Mouse (Mus musculus) common myeloid progenitor, adult 5-6 weeks (primary cell): Measurements from ENCODE around the gene Ptprk. TPM values are rescaled to one million over a fixed set of nuclear protein-coding genes. Genes with fewer than 3 reads are reported as not detected.

Experiments used
- ATAC-seq: replicated peaks from 2 replicates; pipeline ENCODE4 v1.8.0; 2016; ENCODE audit warnings: low read depth, mild to moderate bottlenecking, moderate TSS enrichment, inconsistent platforms; ENCODE audit not compliant: poor library complexity, severe bottlenecking
- total RNA-seq: library from RNA; stranded (forward); fragments of 200-1000, 187-1606 nt; gene quantifications from 2 replicates; pipeline ENCODE4 v1.2.3, GENCODE M21; 2017

Gene Ptprk
- total RNA-seq, 1 experiment from 2014 or later, result 0.73 TPM

DNA sequence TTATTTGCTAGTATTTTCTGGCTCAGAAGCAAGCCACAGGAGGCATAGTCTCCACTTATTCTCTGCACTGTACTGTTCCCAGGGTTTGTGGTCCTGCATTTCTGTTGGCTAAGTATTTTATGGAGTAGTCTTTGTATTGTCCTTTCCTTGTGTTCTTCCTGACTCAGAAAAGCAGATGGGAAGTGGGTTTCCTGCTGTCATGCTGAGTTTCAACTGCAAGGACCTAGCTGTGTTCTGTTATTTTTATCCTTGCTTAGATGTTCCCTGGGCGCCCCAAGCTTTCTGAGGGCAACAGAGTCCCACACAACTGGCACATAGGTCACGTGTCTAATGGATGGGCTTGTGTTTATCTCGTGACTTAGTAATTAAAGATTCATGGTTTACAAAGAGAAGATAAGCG, 104.3 kb downstream of the Ptprk start:
- ATAC-seq, result no peak

DNA sequence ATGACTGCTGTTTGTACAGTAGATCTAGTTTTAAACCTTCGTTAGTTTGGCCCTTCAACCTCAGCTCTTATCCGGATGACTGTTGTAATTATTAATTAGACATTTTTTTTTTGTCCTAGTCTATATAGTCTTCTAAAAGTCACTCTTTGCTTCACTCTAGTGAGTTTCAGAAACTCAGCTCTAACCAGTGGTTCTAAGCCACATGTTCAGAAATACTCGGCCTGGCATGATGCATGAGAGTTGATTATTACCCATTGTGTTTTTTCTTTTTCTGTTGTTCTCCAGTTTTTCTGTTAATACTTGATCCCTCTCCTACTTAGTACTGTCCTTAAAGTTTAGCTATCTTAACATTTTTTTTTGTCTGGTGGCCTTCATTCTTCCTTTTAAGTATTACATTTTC, 107.5 kb downstream of the Ptprk start:
- ATAC-seq, result no peak

DNA sequence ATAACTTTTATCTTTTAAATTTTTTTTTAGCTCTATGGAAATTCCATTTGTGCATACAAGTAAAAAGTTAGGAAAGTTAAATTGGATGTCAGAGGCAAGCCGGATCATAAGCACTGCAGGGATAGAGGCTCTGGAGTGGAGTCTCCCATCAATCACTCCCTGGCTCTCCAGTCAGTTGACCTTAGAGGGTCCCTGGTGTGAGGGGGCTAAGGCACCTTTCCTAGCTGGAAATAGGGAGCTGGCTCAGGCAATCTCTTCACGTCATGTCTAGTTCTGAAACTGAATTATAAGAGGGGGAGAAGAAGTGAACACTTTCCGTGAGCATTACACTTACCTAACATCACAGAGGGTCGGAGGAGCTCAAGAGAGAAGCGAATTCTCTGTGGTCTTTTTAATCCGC, 110.1 kb downstream of the Ptprk start:
- ATAC-seq, result no peak

DNA sequence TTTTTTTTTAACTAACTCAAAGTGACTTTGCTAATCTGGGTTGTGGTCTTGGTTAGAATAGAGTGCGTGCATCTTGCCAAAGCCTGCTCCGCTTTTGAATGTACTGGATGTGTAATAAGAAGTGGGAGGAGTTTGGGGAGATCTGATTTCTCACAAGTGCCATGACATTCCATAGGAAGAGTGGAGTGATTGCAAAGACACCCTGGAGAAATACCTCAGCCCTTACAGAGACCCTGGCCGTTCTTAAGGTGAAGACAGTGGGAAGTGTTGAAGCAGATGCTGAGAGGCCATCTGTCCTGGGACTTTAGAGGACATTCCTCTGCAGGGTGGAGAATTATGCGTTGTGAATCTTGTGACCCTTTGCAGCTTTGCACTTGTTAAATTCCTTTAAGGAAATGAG, 110.7 kb downstream of the Ptprk start:
- no peak for ATAC-seq

DNA sequence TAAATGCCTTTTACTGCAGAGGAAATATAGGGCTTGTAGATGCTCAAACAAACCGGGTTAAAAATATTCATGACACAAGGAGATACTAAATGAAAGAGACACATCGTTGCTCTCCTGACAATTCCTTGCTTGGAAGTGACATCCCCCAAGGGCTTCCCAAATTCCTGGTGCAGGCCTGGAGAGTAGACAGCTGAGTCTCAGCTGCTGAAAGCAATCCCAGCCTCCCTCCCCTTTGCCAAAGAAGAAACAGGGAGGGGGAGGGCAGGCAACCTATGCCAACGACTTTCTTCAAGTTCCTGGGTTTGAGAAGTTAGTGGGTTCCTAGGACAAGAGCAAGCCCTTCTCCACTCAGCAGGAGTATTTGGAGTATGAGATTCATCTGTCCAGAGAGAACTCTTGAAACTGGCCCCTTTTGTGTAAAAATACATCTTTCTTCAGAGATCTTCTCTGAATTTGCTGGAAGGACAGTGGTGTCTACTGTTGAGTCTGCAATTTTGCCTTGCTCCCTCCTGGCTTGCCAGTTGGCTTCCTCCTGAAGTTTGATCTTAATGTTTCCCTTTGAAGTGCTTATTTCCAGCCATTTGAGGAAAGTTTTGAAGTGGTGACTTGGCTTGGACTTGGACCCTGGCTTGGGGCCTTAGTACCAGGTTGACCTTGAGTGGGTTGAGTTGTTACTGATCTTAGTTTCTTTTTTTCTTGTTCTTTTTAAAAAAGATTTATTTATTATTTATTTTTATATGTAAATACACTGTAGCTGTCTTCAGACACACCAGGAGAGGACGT, 111.6 kb downstream of the Ptprk start:
- no peak for ATAC-seq

DNA sequence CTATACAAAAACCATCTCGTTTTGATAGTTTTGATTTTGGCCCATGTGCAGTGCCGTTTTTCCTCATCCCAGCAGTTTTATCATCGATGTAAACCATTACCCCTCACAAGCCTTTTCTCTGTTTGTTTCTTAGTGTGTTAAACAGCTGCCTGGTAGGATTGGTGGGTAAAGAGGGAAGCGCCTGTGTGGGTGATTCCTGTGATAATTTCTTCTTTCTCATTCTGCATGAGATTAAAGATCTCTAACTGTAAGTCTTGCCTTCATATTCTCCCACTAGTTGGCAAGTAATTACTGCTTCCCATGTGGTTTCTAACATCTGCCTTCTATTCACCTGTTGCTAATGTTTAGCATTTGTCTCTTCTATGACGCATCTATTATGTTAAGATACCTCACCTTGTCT, 116.8 kb downstream of the Ptprk start:
- ATAC-seq, result no peak

DNA sequence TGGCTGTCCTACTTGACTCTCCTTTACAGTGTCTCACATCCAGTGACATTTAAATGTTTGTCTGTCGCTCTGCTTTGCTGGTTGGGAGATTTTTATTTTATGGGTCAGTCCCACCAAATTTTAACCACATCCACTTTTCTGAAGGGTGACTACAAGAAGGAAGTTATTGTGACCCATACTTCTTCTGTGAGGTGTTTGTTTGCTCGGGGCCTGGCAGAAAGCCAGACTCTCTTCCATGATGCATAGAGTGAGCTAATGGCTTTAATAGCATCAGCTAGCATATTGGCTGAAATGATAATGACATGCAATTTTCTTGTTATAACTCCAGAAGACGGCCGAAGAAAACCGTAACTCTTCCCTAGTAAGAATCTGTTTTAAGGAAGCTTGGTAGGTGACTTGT, 119.0 kb downstream of the Ptprk start:
- 0 out of 2 replicates have a peak, but pooled peaks have one; percentile 8 for ATAC-seq

DNA sequence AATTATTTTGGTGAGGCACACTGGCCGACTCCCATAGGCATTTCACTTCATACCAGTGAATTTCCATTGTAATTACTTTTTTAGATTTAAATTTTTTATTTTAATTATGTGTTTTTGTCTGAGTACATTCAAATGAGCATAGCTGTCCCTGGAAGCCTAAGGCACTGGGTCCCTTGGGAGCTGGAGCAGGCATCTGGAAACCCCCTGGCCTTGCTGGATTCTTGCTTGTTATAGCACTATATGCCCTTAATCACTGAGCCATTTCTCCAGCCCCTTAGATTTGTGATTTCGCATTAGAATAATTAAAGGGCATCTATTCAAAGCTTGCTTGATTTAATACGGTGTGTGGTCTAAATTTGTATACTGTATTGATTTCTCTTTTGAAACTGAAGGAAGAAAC, 126.0 kb downstream of the Ptprk start:
- no peak for ATAC-seq

DNA sequence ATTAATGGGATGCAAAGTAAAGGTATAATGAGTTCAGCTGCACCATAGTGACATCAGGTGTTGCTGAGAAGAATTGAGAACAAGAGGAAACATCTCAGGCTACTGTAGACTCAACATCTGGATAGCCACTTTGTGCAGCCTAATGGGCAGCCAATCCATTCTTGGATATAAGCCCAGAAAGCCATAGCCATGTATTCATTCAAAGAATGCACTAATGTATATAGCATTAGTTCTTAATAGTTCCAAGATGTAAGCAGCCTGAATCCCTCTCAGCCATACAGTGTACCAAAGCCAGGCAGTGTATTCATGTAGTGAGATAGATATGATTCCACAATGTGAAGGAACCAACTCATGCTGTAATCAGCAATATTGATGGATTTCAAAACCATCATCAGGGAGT, 134.8 kb downstream of the Ptprk start:
- ATAC-seq, result no peak

DNA sequence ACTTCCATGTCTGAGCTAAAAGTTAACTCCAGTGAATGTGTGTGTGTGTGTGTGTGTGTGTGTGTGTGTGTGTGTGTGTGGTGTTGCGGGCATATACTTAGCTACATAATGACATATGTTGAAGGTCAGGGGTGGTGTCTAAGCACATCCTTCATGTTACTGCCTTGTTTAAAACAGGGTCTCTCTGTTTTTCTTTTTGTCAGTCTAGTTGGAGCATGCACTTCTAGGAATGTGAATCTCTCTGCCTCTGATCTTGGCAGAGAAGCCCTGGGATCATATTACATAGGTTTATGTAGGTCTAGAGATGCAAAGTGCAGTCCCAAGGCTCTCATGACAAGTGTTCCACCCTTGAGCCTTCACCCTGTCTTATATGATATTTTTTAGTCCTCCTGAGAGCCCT, 137.5 kb downstream of the Ptprk start:
- no peak for ATAC-seq

DNA sequence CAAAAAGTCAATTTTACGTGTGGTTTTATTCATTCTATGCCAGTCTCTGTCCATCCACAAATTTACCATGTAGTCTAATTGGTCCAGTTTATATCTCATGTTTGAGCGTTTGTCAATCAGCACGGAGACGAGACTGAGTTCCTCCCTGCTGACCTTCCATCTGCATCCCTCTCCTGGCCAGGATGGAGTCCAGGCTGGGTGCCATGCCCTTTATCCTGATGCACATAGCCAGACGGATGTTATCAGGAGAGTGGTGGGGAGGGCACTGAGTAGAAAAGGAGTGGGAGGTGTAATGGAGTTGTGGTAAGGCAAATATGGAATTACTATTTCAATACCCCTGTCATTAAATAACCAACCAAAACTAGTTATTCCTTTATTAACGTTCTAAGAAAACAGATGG, 140.5 kb downstream of the Ptprk start:
- no peak for ATAC-seq

DNA sequence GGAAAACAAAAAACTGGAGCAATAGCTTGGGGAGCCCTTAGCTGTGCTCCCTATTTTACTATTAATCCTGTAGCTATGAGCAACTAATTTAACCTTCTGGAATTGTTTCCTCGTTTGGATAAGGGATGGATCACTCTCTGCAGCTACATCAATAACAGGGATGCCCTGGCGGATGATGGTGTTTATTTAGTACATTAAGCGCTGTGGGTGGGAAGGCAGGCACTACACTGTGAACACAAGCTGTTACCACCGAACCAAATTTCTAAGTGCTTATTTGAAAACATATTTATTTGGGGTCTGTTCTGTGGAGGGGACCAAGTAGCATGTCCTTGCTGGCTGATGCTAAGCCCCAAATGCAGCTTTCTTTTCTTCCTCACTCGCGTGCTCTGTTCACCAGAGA, 149.0 kb downstream of the Ptprk start:
- ATAC-seq, result no peak

DNA sequence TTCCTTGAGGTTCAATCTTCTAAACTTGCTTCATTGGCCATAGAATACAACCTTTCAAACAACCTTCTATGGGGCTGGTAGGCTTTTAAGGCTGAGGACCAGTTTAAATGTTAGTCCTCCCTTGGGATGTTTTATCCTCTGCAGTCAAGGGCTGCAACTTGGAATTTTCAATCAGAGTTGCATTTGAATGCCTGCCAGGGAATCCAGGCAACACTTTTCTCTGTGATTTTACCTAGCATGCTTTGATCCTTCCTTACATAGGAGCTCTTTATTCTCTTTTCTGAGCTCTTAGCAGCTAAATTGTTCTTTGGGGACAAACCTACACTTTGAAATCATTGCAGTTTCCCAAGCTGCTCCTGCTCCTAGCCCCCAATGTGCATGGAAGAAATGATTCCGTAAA, 149.8 kb downstream of the Ptprk start:
- ATAC-seq, result no peak

DNA sequence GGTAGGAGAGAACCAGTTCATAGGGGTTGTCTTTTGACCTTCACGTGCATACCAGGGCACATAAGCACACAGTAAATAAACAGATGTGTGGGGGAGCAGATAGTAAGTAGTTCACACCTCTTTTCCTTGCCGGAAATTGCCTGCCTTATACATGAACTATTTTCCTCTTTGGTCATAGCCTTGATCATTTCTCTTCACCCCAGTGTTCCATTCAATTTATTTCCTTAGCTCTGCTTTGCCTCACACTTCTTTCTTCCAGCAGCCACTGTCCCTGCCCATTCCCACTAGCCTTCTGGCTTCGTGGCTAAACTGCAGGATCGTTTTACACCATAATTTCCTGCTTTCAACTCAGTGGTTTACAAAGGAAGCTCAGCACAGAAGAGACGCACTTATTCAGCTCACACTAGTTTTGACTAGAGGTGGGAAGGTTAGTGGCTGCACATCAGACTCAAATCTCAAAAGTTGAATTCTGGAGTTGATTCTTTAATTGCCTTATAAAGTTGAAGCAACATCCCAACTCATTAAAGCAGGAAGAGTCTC, 151.0 kb downstream of the Ptprk start:
- 0 out of 2 replicates have a peak, but pooled peaks have one; percentile 29 for ATAC-seq

DNA sequence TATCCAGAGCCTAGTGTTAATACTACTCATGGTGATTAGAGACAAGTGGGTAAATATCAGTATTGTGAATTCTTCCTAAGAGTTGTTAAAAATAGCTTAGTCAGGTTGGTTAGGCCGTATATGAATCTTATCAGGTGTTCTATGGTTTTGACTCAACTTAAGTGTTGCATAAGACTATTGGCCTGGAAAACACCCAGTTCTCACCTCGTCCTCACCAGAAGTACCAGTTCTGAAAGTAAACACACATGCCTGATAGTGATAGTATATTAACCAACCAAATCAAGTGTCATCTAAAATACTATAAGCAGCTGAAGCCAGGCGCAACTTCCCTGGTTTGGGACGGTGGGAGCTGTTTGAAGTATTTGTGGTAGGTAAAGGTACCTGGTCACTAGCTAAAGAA, 153.1 kb downstream of the Ptprk start:
- ATAC-seq, result no peak

DNA sequence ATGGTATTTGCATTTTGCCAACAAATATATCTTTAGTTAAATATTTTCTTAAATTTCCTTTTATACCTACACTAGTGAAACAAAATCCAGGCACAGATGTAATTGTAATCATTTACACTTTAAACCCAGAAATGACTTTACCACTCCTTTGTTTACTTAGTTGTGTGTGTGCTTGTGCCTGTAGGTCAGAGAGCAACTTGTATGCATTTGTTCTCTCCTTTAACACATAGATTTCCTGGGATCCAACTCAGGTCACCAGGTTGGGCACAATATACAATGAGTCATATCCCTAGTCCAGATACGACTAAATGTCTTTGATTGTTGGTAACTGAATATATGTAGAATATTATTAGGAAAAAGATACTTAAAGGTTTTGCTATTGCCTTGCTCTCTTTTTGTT, 153.6 kb downstream of the Ptprk start:
- ATAC-seq, result no peak

DNA sequence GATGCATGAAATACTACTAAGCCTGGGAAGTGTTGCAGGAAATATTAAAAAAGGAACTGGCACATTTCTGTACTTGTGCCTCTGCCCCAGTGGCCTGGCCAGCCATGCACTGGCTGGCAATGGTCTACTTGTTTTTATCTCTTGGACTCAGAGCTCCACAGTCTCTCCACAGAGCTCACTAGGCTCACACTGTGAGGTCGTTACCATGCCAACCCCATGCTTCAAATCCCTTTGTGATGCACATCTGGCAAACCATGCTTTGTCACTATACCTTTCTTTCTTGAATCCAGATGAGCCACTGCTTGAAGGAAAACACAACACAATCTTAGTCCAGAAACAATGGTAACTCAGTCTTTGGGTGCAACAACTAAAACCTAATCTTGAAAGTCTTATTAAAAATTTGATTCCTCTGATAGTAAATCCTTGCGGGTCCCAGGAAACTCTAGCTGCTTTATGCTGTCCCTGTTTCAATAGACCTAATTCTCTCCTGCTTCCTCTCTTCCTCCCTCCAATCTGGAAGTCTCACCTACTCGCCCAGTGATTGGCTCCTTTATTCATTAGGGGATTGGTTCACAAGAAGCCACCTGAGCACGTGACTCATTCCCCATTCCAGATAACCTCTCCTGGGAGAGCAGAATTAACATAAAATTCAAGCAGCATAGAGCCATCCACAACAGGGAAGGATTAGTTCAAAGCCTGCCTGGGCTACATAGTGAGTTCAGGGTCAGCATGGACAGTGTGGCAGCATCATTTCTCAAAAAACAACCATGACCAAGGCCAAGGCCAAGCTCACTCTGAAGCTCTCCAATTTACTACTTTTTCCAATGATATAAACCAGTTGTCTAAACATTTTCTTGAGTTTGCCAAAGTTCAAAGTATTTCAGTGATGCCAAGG, 157.9 kb downstream of the Ptprk start:
- no peak for ATAC-seq

DNA sequence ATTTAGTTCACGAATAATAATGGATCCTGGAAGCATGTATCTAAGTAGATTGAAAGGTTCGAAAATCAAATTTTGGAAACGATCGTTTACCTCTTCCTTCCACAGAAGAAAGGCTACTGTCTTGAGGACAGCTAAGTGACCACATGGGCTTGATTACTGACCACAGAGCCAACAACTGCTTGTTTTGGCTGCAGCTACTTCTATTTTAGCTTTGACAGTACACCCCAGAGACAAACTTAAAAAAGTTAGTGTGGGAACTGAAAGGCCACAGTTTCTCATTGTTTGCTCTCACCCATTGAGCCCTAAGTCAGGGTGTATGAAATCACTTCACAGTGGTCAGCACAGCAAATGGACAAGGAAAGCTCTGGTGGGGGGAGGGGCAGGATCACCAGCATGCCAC, 174.4 kb downstream of the Ptprk start:
- no peak for ATAC-seq

DNA sequence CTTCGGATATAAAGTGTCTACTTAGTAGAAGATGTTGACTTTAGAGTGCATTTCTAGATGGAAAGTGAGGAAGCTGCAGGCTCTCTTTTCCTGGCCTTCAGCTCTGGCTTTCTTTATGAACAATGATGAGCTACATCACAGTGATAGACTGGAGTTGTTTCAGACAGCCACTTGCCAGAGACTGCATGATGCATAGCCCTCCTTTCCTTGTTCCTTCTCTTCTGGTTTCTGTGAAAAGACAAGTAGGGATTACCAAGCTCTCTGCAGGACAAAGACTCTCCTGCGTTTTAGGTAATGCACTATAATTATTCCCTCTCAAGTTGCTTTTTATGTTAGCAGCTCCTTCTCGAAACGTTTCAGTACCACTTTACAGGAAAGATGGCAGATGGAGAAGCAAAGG, 176.8 kb downstream of the Ptprk start:
- no peak for ATAC-seq

DNA sequence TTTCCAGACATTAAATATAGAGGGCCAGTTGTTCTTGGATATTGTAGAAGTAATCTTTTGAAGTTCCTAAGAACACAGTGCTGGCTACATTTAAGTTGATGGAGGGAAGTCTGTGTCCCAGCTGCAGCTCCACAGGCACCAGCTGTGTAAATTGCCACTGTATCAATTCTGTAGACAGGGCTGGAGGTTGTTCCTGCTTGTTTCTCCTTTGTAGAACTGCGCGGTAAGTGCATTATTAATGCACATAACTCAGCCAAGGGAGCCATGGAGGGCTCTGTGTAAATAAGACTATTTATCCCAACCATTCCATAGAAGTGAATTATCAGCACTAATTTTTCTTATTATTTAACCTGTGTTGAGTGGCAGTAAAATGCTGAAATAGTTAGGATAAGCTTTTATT, 186.0 kb downstream of the Ptprk start:
- ATAC-seq, result no peak

DNA sequence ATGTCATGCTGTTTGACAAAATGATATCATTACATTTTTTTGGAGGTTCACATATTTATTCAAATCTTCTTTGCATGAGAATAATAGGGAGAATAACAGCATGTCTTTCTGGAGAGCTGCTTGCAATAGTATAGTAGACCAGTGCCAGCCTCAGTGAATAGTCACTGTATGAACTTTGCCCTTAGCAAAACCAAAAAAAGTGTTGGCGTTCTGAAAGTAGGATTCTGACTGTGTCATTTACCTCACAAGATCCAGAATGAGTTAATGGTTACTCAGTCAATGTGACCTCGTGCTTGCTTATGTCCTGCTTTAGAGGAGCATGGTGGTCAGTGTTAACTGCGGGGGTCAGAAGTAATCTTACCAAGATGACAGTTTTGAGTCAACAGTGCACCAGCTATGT, 187.5 kb downstream of the Ptprk start:
- no peak for ATAC-seq
